Mouse (Mus musculus): ENCODE measurements around the gene Pcyt2.

Pcyt2 gene

DNA sequence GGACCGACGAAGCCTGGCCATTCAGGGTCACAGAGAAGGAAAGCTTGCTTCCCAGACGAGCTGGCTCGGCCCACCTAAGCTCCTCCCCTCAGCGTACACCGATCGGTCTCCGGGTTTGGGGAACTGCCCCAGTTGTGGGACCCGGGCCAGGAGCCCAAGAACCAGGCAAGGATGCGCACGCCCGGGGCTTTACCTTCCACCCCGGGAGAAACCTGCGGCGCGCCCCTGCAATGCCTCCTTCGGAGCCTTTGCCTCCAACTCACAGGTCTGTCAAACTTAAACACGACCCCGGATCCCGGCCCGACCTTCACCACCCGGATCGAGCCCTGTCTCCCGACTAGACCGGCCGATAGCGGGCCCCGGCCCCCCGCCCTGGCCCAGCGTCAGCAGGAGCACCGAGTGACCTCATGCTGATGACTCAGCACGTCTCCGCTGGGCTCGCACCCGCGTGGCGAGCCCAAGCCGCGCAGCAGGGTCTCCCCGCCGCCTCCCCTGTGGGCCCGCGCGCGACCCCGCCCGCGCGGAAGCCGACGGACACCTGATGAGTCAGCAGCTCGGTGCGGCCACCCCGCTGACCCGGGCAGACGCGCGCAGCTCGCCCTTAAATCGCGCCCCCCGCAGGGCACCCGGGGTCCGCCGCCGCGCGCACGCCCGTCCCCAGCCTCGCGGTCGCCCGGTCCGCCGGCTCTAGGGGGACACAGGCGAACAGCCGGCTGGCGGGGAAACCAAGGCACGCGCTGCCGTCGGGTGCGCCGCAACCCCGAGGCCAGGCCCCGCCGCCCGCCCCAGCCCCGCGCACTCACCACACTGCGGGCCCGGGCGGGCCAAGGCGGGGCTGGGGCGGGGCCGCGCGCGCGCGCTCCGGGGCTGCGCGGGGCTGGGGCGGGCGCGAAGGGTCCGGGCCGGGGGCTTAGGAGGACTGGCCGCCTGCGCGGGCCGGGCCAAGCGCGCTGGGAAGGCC lies 15.1 kb upstream of the Pcyt2 start:
- peak in 1 of 2 experiments; percentile 60 for DNase-seq (ENCODE audit: low spot score in 2 of 2)

DNA sequence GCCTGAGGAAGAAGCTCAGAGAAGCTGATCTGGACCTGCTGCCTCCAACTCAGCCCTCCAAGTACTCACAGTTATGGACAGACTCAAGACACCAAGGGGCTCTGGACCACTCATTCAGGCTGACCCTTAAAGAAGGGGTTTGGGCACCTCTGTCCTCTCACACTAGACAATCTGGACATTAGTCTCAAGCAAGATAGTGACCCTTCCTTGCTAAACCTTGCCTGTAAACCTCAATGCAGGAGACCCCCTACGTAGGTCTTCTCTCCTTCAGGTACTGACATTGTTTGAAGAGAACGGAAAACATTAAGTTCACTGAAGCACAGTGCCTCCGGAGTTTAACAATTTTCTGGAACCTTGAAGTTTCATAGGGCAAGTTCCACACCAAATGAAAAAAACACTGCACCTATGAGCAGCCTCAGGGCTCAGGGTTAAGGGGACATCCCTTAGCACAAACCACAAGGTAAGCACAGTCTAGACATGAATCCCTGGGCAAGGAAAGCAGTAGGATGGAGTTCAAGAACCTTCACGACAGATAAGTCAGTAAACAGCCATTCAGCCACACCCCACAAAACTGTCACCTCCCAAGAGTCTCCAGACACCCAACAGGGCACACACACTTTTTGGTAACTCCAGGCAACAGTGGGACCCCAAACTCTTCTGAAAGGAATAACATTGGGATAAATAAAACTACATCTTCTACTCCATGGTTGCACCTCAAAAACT lies 14.2 kb upstream of the Pcyt2 start:
- DNase-seq (ENCODE audit: low spot score in 2 of 2), result no peak

DNA sequence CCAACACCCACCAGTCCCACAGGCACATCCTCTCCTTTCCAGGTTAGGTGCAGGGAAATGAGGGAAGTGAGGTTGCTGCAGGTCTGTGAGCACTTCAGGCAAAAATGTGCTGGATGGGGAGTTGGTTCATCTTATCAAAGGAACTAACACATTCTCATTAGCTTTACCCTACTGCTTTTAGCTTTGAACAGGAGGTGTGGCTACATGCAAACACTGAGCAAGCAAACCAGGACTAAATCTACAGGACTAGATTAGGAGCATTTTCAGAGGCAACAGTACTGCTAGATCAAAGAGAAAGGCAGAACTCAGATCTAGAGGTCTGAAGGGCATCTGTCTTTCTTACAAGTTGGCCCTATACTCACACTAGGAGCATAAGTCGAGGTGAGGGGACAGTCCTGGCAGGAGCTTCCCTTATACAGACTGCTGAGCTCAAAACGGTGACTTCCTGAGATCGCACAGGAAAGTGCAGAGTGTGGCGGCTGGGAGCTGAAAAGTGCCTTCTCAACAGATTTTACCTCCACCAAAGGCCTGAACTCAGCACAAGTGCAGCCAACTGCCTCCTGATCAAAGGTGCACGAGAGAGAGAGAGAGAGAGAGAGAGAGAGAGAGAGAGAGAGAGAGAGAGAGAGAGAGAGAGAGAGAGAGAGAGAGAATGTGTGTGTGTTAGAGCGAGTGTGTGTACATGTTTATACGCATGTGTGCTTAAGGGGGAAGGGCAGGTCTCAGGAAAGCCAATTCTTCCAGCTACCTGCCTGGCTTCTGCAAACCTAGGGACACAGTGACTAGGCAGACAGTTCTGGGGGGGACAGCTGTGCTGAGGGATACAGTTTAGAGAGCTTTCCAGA lies 13.4 kb upstream of the Pcyt2 start:
- no peak for DNase-seq (ENCODE audit: low spot score in 2 of 2)

DNA sequence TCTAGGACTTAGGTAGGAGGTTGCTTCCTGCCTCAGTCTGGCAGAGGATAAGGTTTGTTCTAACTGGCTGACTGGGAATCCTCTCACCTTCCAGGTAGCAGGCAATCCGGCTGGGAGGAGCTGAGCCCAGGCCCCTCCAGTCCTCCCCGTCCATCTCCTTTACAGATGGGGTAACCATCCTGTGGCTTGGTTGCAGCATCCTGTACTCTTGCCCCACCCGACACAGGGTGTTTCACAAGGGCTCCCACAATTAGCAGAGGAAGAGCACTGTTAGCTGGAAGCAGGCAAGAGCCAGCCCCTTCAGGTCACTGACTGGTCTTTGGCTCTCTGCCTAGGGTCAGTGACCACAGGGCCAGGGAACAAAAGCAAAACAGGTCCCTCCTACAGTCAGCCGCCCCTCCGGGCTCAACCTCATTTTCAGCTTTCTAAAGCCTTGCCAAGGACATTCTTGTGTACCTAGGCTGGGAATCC lies 12.7 kb upstream of the Pcyt2 start:
- no peak for DNase-seq (ENCODE audit: low spot score in 2 of 2)

DNA sequence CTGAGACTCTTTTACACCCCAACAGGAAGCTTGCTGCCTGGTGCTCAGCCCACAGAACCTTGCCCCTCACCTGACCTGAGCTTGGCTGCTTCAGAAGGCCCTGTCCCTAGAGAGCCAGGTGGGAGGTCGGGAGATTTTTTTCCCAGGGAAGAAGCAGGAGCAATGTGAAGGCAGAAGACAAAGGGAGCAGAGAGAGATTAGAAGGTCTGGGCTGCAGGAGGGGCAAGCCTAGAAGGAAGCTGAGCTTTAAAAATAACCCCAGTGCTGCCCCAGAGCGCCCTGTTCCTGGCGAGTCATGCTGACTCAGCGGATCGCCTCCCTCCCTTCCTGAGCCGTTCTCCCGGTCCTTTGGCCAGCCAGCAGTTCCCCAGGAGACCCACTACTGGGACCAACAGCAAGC lies 12.2 kb upstream of the Pcyt2 start:
- DNase-seq (ENCODE audit: low spot score in 2 of 2), result no peak

DNA sequence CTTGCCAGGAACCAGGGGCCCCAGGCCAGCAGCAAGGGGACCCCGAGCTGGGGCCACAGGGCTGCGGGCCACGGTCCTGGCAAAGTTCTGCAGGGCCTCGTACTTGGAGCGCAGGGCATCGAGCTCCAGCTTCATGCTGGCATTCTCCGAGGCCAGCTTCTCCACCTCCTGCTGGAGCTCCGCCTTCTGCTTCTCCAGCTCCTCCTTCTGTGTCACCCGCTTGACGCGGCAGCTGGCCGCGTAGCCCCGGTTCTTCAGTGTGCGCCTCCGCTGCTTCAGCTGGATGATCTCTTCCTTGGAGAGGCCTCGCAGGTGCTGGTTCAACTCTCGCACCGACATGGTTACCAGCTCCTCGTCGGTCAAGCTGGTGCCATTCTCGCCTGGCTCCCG lies 11.6 kb upstream of the Pcyt2 start:
- no peak for DNase-seq (ENCODE audit: low spot score in 2 of 2)

DNA sequence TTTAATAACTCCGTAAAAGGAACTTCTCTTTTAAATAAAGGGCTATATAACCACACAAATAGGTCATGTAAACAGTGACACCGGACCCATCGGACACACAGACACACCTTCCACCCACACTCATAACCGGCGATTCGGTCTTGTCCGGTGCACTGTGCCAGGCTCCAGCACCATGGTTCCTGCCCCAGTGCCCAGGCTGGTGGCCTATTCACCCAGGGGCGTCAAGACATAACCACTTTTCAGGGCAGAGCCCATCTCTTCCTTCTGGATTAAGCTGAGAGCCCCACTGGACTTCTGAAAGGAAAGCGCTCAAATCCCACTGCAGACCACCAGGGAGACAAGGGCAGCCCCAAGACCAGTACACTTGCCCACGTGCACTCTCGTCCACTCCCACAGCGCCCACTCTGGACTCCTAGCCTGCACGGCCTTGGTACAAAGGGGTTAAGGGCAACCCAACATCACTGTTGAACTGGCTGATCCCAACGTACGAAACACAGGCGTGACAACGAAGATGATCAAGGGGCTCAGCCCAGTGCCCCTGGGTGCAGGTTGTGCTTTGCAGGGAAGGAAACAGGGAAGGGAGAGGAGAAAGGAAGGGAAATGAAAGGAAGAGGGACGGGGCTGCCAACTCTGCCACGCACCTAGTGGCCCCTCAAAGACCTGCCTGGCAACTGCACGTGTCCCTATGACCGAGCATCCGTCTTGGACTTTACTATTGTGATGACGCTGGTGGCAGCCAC lies 11.0 kb upstream of the Pcyt2 start:
- DNase-seq (ENCODE audit: low spot score in 2 of 2), result no peak

DNA sequence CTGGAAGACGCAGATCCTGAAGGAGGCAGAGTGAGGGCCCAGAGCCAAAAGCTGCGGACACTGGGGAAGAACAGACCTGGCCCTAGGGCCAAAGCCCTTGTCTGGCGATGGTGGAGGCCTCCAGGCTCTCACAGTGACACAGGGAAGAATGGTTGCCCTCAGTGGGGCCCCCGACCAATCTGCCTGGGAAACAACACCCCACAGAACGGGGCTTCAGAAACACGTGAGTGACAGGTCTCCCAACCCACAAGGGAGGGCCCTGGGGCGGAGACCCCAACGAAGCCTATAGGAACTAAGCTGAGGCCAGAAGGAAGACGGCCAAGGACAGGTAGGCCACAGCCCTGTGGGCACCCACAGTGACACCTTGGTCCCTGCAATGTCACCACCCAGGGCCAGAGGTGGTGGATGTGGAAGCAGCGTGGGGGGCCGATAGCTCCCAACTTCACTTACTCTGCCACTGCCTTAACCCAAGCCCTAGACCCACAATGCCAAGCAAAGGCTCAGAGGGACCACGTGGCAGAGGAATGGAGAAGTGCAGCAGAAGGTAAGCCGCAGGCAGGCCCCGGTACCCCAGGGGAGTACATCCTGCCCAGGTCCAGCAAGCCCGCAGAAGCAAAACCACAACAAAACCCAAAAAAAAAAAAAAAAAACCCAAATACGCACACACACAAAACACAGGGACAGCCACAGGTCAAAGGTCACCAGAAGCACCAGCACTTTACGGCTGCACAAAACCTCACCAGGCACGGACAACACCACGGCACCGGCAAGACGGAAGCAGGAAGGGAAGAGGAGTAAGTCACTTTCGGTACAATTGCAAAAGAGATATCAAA lies 9.9 kb upstream of the Pcyt2 start:
- DNase-seq (ENCODE audit: low spot score in 2 of 2), result no peak

DNA sequence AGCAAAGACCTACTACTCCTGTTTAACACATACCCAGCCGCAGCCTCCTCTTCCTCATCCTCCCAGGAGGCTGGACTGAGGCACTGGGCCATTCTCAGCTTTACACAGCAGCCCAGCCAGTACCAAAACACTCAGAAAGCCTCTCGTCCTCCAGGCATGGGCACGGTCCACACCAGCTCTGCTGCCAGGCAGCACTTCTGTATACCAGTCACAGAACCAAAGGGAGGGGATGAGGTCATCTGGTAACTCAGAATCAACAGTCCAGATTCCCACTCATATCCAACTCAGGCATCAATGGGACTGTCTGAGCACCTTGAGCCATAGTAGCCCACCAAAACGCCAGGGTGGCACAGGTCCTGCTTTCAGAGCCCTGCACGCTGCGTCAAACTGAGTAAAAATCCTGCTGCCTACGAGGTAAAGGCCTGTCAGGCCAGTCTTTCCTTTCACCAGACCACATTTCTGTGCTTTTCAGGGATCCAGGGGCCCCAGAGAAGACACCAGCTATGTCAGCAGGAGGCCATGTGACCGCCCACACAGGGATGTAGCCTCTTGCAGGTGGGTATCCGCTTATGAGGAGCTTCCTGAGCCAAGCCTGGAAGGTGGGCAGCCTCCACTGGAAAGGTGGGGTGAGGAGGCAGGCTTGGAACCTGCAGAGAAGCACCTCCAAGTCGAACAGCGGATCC lies 9.2 kb upstream of the Pcyt2 start:
- no peak for DNase-seq (ENCODE audit: low spot score in 2 of 2)

DNA sequence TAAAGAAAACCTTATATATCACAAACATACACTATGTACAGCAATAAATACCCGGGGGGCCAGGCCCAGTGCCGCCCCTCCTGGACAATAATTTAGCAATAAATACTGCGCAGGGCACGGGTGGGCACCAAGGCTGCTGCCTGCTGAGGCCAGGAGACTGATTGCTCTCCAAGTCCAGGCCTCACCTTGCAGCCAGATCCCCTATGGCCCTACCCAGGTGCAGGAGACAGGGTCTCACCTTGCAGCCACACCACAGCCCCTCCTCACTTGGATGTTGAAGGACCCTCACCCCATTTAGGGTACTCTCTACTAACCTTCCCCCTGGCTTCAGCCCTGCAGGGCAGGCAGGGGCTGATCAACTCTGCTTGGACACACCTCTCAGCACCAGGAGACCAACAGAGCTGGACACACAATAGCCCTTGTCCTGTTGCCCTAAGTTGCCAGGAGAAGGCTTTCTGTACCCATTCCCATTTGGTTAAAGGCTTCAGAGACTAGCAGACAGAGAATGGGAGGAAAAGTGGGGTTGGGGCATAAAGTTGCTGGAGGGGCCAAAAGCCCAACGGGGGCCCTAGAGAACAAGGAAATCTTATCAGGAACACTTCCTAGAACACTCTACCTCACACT lies 7.5 kb upstream of the Pcyt2 start, which contains the start of gene Sirt7:
TSS of gene Sirt7 (minus strand) at position 89 of the 624 bp plus-strand sequence.
- no peak for DNase-seq (ENCODE audit: low spot score in 2 of 2)

DNA sequence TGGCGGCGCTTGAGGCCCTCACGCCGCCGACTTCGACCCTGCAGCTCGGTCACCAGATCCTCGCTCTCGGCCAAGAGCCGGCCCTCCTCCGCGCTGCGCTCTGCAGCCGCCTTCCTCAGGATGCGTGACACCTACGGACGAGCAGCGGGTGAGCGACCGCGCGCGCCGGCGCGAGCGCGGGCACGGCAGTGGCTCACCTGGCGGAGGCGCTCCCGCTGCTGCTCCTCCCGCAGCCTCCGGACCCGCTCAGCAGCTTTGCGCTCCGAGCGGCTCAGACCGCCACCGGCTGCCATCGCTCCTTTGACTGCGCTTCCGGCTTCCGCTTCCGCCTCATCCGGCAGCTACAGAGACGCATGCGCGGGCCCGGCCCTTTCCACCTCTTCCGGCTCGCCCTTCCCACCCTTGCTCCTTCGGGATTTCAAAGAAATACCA lies 7.0 kb upstream of the Pcyt2 start:
- peak; percentile 70 to 77 for DNase-seq (ENCODE audit: low spot score in 2 of 2)

DNA sequence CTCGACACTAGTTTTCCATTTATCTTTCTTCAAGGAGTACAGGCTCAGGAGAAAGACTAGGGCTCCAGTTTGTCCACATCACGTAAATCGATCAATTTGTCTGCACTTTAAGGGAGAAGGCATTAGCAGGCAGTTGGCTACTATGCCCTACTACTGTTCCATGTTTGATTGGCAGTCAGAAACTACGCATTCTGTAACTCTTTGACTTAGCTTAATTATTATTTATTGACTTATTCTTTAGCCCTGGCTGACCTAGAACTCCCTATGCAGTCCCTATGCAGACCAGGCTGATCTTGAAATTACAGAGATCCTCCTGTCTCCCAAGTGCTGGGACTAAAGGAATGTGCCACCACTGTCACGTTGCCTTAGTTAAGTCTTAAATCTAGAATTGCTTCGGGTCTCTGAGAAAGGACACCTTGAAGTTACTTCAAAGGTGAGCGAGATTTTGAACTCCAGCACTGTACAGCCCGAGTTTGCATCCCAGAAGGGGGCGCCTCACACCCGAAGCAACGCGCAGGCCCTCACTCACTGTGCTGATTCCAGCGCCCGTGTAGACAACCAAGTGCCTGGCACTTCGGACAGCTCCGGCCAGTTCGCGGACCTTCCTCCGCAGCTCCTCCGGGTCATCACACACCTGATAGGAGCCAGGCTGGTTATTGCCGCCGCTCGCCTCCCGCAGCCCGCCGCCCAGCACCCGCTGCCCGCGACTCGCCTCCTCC lies 6.4 kb upstream of the Pcyt2 start:
- peak in 1 of 2 experiments; percentile 55 for DNase-seq (ENCODE audit: low spot score in 2 of 2)

DNA sequence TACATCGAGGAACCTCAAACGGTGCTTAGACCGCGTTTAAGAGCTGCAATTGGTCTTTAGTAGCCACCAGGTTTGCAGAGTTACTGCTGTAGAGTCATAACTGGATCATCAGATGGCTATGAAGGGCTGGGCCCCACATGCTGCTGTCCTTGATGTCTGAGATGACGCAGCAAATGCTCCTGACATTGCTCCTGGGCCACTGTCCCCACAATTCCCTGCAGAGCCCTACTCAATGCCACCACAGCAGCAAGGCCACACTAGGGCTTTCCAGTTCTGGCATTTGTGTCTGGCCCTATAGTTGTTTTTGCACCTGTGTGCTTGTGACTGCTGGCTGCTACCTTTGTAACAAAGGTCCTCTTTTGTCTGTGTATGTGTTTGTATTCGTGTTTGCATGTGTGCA lies 5.1 kb upstream of the Pcyt2 start:
- no peak for DNase-seq (ENCODE audit: low spot score in 2 of 2)

DNA sequence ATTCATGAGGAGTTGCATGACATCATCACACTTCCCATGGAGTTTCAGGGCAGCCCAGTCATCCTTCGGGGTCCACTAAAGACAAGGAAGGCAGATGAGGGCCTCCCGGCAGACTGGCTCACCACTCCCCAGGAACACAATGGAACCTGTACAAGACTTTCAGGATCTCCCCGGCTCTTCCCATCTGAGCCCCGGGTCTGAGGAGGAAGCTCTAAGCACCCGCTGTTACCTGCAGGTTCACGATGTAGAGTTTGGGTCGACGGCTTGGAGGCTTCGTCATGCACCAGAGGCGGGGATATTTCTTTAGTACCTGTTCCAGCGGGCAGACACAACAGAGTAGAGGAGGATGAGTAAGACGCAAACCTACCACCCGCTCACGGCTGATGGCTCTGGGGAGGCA lies 2.5 kb upstream of the Pcyt2 start:
- no peak for DNase-seq (ENCODE audit: low spot score in 2 of 2)

DNA sequence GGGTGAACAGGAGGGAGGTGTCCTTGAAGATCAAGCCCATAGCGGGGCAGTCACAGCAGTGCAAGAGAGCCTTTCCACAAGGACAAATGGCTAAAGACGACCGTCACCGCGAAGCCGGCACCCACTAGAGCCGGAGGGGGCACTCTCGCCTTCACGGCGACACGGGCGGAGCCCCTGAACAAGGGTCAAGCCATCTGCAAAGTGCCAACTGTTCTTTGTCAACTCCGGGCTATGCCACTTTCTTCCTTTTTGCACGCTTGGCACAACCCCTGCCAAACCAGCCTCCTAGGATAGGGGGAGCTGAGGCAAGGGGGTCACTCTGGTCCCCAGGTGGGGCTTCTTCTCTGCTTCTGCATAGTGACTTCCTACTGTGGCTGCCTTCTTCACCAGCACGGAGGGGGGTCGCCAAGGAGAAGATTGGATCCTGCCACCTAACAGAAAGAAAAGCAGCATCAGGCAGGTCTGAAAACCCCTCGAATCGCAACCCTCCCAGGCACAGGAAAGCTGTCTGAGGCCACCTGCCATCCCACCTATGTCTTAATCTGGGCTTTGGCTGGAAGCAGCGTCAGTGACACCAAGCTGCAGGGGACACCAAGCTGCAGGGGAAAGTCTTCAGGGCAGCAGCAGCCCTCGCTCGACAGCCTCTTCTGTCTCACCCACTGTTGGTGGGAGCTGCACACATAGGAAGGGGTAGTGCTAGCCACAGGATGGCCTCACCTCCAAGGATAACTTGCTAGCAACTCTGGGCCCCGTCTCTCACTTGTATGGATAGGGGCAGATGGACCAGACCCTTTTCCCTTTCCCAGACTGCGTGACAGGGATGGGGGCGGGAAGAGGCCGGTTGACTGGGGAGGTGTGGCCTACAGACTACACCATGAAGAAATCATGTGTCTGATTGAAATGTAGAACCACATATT lies 1.1 kb upstream of the Pcyt2 start:
- DNase-seq (ENCODE audit: low spot score in 2 of 2), result no peak

DNA sequence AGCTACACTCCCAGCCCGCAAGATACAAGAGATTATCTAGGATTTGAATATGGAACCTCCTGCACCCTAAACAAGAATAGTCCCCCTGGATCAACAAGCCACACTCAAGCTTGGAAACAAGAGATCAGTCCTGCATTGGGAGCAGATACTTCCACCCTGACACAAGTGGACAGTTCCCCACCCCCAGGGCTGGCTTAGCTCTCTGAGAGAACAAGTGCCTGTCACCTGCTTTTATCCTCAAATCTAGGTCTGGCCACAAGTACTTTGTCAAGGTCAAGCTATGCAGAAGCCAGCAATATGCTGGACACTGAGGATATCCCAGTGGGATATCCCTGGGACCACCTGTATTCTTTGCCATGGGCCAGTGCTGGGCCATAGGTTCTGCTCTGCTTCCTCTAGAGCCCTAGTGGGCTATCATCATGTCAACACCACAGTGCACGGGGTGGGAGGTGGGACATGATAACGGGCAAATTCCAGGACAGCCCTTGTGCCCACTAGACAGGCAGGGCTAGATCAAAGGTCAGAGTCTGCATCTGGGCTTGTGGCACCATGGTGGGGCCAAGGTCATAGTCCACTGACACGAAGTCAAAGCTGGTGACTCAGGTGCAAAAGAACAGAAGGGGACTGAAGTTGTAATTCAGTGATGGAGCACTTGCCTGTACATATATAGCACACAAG lies 980 bp downstream of the Pcyt2 start:
- no peak for DNase-seq (ENCODE audit: low spot score in 2 of 2)
